Mouse (Mus musculus): ENCODE data around the gene Ubiad1. TPM values are rescaled to one million over a fixed set of nuclear protein-coding genes. Genes with fewer than 3 reads are reported as not detected.
A peak's percentile ranks its signal among the peaks of the same experiment; 100 is the strongest.

Gene Ubiad1
- total and polyA plus RNA-seq, 2 experiments from 2014 or later: 12.8 to 22.2 TPM

GRCm38 (mm10) chr4:148429686-148430085 lies 14.9 kb downstream of the Ubiad1 start:
- Histone ChIP-seq H3K9ac (replicated peaks; ENCODE audit: low read length) (no peak overlapping the region), H3K4me1 (ENCODE audit: insufficient read depth, low read length) (no peaks in the 10 kb centered on the region), H3K4me3 (ENCODE audit: low read length) (no peak overlapping the region), H3K27ac (no peak overlapping the region), H3K9me3 (ENCODE audit: low read length) (no peaks in the 10 kb centered on the region), H3K27me3 (ENCODE audit: insufficient read depth, low read length) (no peaks in the 10 kb centered on the region), H3K36me3 (ENCODE audit: insufficient read depth, low read length) (no peaks in the 10 kb centered on the region), H3K4me2 (ENCODE audit: low read depth, low read length) (no peak overlapping the region)
- ATAC-seq (peak; percentile 55; the same call in 1 of the 2 replicates), DNase-seq (ENCODE audit: low spot score) (peak; percentile 87)
- TF ChIP-seq CTCF (IDR thresholded peaks at IDR 0.05; ENCODE audit: low read depth): peak; percentile 91
- 34% methylated on average over 6 of the region's 6 CpGs for WGBS

GRCm38 (mm10) chr4:148429121-148429520 lies 15.4 kb downstream of the Ubiad1 start:
- Histone ChIP-seq H3K4me2 (ENCODE audit: low read depth, low read length) (no peak overlapping the region), H3K4me3 (ENCODE audit: low read length) (no peak overlapping the region), H3K27ac (no peak overlapping the region), H3K9ac (replicated peaks; ENCODE audit: low read length) (no peak overlapping the region), H3K4me1 (ENCODE audit: insufficient read depth, low read length) (no peaks in the 10 kb centered on the region), H3K27me3 (ENCODE audit: insufficient read depth, low read length) (no peaks in the 10 kb centered on the region), H3K36me3 (ENCODE audit: insufficient read depth, low read length) (no peaks in the 10 kb centered on the region), H3K9me3 (ENCODE audit: low read length) (no peaks in the 10 kb centered on the region)
- TF ChIP-seq CTCF (IDR thresholded peaks at IDR 0.05; ENCODE audit: low read depth): no peak
- no peak for ATAC-seq
- 69% methylated on average over 11 of the region's 11 CpGs for WGBS
- DNase-seq (ENCODE audit: low spot score): no peak

- Histone ChIP-seq H3K4me1 (ENCODE audit: insufficient read depth, low read length) (no peaks in the 10 kb centered on the region), H3K9me3 (ENCODE audit: low read length) (no peaks in the 10 kb centered on the region), H3K27me3 (ENCODE audit: insufficient read depth, low read length) (no peaks in the 10 kb centered on the region), H3K9ac (replicated peaks; ENCODE audit: low read length) (no peak overlapping the region), H3K4me2 (ENCODE audit: low read depth, low read length) (no peak overlapping the region), H3K27ac (no peak overlapping the region), H3K36me3 (ENCODE audit: insufficient read depth, low read length) (no peaks in the 10 kb centered on the region), H3K4me3 (ENCODE audit: low read length) (no peak overlapping the region)
- 82% methylated on average over 5 of the region's 5 CpGs for WGBS
- DNase-seq (ENCODE audit: low spot score): no peak
- ATAC-seq: no peak
- no peak for TF ChIP-seq CTCF (IDR thresholded peaks at IDR 0.05; ENCODE audit: low read depth)
Observed at GRCm38 (mm10) chr4:148428544-148428943, 16.0 kb downstream of the Ubiad1 start.

GRCm38 (mm10) chr4:148426950-148427850 lies 17.4 kb downstream of the Ubiad1 start:
- Histone ChIP-seq H3K27ac (no peak overlapping the region), H3K36me3 (ENCODE audit: insufficient read depth, low read length) (no peaks in the 10 kb centered on the region), H3K4me3 (ENCODE audit: low read length) (no peak overlapping the region), H3K4me2 (ENCODE audit: low read depth, low read length) (no peak overlapping the region), H3K27me3 (ENCODE audit: insufficient read depth, low read length) (no peaks in the 10 kb centered on the region), H3K9ac (replicated peaks; ENCODE audit: low read length) (no peak overlapping the region), H3K9me3 (ENCODE audit: low read length) (no peaks in the 10 kb centered on the region), H3K4me1 (ENCODE audit: insufficient read depth, low read length) (no peaks in the 10 kb centered on the region)
- TF ChIP-seq CTCF (IDR thresholded peaks at IDR 0.05; ENCODE audit: low read depth): no peak
- no peak for ATAC-seq
- no peak for DNase-seq (ENCODE audit: low spot score)
- WGBS: 63% methylated on average over 10 of the region's 10 CpGs

- H3K36me3 ChIP-seq (ENCODE audit: insufficient read depth, low read length): no peaks in the 10 kb centered on the region
- H3K4me1 ChIP-seq (ENCODE audit: insufficient read depth, low read length): peaks cover 14% of the 10 kb centered on the region; the same call in 1 of the 2 replicates
- ATAC-seq (peak; percentile 24; the same call in 1 of the 2 replicates), DNase-seq (ENCODE audit: low spot score) (no peak)
- no peak for TF ChIP-seq CTCF (IDR thresholded peaks at IDR 0.05; ENCODE audit: low read depth)
- H3K4me3 ChIP-seq (ENCODE audit: low read length): no peak overlapping the region
- H3K9me3 ChIP-seq (ENCODE audit: low read length): no peaks in the 10 kb centered on the region
- H3K27ac ChIP-seq: peak overlapping the region; percentile 22; the same call in 1 of the 2 replicates
- no peak overlapping the region for H3K9ac ChIP-seq (replicated peaks; ENCODE audit: low read length)
- H3K4me2 ChIP-seq (ENCODE audit: low read depth, low read length): no peak overlapping the region
- H3K27me3 ChIP-seq (ENCODE audit: insufficient read depth, low read length): no peaks in the 10 kb centered on the region
- 32% methylated on average over 6 of the region's 6 CpGs for WGBS
Observed at GRCm38 (mm10) chr4:148417559-148417958, 27.0 kb downstream of the Ubiad1 start.

- WGBS: 51% methylated on average over 11 of the region's 11 CpGs
- Histone ChIP-seq H3K27ac (peak overlapping the region; percentile 22; the same call in 1 of the 2 replicates), H3K9me3 (ENCODE audit: low read length) (no peaks in the 10 kb centered on the region), H3K4me3 (ENCODE audit: low read length) (no peak overlapping the region), H3K4me1 (ENCODE audit: insufficient read depth, low read length) (peaks cover 14% of the 10 kb centered on the region; the same call in 1 of the 2 replicates), H3K36me3 (ENCODE audit: insufficient read depth, low read length) (no peaks in the 10 kb centered on the region), H3K9ac (replicated peaks; ENCODE audit: low read length) (no peak overlapping the region), H3K4me2 (ENCODE audit: low read depth, low read length) (no peak overlapping the region), H3K27me3 (ENCODE audit: insufficient read depth, low read length) (no peaks in the 10 kb centered on the region)
- DNase-seq (ENCODE audit: low spot score) (no peak), ATAC-seq (peak; percentile 37; the same call in 1 of the 2 replicates)
- TF ChIP-seq CTCF (IDR thresholded peaks at IDR 0.05; ENCODE audit: low read depth): no peak
Observed at GRCm38 (mm10) chr4:148417074-148417526, 27.5 kb downstream of the Ubiad1 start.

Measured in hindbrain, postnatal 0 days (tissue).